Mouse (Mus musculus): ENCODE results near the gene Ccdc6.

DNA sequence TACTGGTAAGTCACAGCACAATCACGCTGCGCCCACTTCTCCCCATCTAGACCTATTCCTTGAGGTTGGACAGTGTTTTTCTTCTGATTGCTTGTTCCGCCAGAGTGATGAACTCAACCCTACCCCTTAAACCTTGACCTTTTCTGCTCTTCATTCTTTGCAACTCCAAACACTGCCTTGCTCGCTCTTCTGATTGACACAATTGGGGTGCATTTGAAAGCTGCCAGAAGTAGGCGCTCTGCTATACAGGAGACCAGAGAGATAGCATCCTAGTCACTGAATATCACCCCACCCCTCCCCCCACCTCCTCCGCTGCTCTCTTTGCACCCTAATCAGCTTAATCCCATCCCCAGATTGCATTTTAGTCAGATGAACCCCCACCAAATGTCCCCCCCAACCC, 27.6 kb upstream of the Ccdc6 start:
- TF ChIP-seq CTCF (conservative IDR thresholded peaks at IDR 0.05; ENCODE audit: low read length), result peak; percentile 45
- TF ChIP-seq POU5F1 (IDR thresholded peaks at IDR 0.05; ENCODE audit: borderline replicate concordance, low read length), result no peak
- TF ChIP-seq NANOG (IDR thresholded peaks at IDR 0.05; ENCODE audit: borderline replicate concordance, low read length), result no peak

Measured in E14TG2a.4 (cell line).